In the genomic region with DNA sequence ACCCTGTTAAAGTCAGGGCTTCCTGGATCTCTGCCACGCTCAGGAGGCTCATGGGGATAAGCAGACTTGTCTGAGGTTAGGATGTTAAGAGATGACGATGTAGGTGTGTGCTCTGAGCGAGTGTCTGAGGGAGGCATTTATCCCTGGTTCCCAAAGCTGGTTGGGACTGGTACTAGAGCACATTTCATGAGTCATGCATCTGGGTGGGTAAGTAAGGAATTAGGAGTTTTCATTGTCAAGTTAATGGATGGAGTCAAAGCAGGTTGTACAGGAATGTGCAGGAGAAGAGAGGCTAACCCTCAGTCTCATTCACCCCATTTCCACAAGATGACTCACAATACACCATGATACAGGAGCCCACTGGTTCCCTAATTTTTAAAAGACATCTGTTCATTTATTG, we compare ENCODE assay signal across 26 mouse cellular contexts. TPM values are rescaled to one million over a fixed set of nuclear protein-coding genes. Genes with fewer than 3 reads are reported as not detected.
A peak's percentile ranks its signal among the peaks of the same experiment; 100 is the strongest.
DNase-seq lines count a peak whose midpoint lies in the region; ATAC-seq and TF ChIP-seq lines count a peak whose summit lies in the region.
"Had no signal": no experiment of that assay in that cellular context is flagged by ENCODE, and none has a peak within 500 bp of the region (broad histone marks: within the 10 kb centered on the region; RNA-seq: fewer than 3 reads in every experiment).

No protein-coding gene starts in this region.

- H3K36me3 ChIP-seq in ES-E14 (ENCODE audit: control insufficient read depth, insufficient read depth, low read length, poor library complexity, severe bottlenecking): peaks cover 48% of the 10 kb centered on the region; the same call in 1 of the 2 replicates
- peaks cover 19% of the 10 kb centered on the region for H3K36me3 ChIP-seq in stomach, embryonic 16.5 days (ENCODE audit: control insufficient read depth, insufficient read depth, low read length)
- no peaks in the 10 kb centered on the region for H3K36me3 ChIP-seq in heart, adult 2 months (ENCODE audit: control insufficient read depth, insufficient read depth, low read length)

- DNase-seq in ES-E14 (ENCODE audit: low read depth, low spot score) (no peak), ZHBTc4 (ENCODE audit: low read depth, low spot score) (peak; percentile 84)
- no peak for DNase-seq in kidney, postnatal 25 days
- DNase-seq in ovary, postnatal 10 days (ENCODE audit: low spot score): no peak
- no peak for DNase-seq in heart, adult 2 months
- DNase-seq: adrenal gland, postnatal 10 days; adrenal gland, postnatal 36 days; cerebellum, adult 11 months; cerebellum, adult 2 months; cerebellum, adult 9-11 months; cerebellum, postnatal 25 days; forebrain, postnatal 0 days; gastrocnemius, adult 2 months; gastrocnemius, postnatal 14 days had no signal

- no peak overlapping the region for H3K9ac ChIP-seq in ES-E14 (ENCODE audit: insufficient read depth, low read depth, low read length, poor library complexity, severe bottlenecking)
- no peak overlapping the region for H3K9ac ChIP-seq in stomach, embryonic 16.5 days (ENCODE audit: low read length)
- H3K9ac ChIP-seq in heart, adult 2 months (ENCODE audit: low read depth, low read length): no peak overlapping the region
- H3K9ac ChIP-seq: embryonic facial prominence, embryonic 12.5 days; embryonic facial prominence, embryonic 15.5 days; forebrain, postnatal 0 days; hindbrain, embryonic 12.5 days; intestine, embryonic 15.5 days had no signal

- TF ChIP-seq POLR2A in heart, adult 2 months (IDR thresholded peaks at IDR 0.05; ENCODE audit: insufficient read depth, low read depth, low read length): no peak

- intact Hi-C loops in heart, adult 2 months (cut with DNase I): no loop called here

- no peaks in the 10 kb centered on the region for H3K27me3 ChIP-seq in stomach, embryonic 16.5 days (ENCODE audit: control insufficient read depth, insufficient read depth, low read length)
- H3K27me3 ChIP-seq in heart, adult 2 months (ENCODE audit: control insufficient read depth, insufficient read depth, low read length): no peaks in the 10 kb centered on the region
- H3K27me3 ChIP-seq: embryonic facial prominence, embryonic 12.5 days; embryonic facial prominence, embryonic 15.5 days; hindbrain, embryonic 12.5 days; intestine, embryonic 15.5 days; Patski had no signal

- no peak overlapping the region for H3K4me2 ChIP-seq in stomach, embryonic 16.5 days (ENCODE audit: low read depth, low read length)
- H3K4me2 ChIP-seq: embryonic facial prominence, embryonic 12.5 days; embryonic facial prominence, embryonic 15.5 days; heart, embryonic 11.5 days; hindbrain, embryonic 12.5 days; intestine, embryonic 15.5 days had no signal

- no peak overlapping the region for H3K4me3 ChIP-seq in ES-E14 (ENCODE audit: insufficient read depth in 1 of 2, low read depth in 1 of 2, low read length in 2 of 2, poor library complexity in 1 of 2, severe bottlenecking in 1 of 2)
- H3K4me3 ChIP-seq in stomach, embryonic 16.5 days (replicated peaks; ENCODE audit: low read length): no peak overlapping the region
- no peak overlapping the region for H3K4me3 ChIP-seq in heart, adult 2 months
- H3K4me3 ChIP-seq: embryonic facial prominence, embryonic 12.5 days; embryonic facial prominence, embryonic 15.5 days; gastrocnemius, adult 2 months; hindbrain, embryonic 12.5 days; intestine, embryonic 15.5 days had no signal

- H3K9me3 ChIP-seq in ES-E14 (ENCODE audit: control insufficient read depth, insufficient read depth, low read depth, low read length): no peaks in the 10 kb centered on the region
- H3K9me3 ChIP-seq in stomach, embryonic 16.5 days (replicated peaks; ENCODE audit: control insufficient read depth, low read length): no peaks in the 10 kb centered on the region
- H3K9me3 ChIP-seq: embryonic facial prominence, embryonic 12.5 days; embryonic facial prominence, embryonic 15.5 days; G1E; hindbrain, embryonic 12.5 days; intestine, embryonic 15.5 days had no signal

- H3K79me2 ChIP-seq in heart, adult 2 months (replicated peaks; ENCODE audit: control insufficient read depth, insufficient read depth, low read length): no peaks in the 10 kb centered on the region

- ATAC-seq in stomach, embryonic 16.5 days (ENCODE audit: insufficient read depth, low FRiP score): peak; percentile 74
- ATAC-seq: activated CD4-positive, CD25-positive, alpha-beta regulatory T cell, adult 4 months; CD4-positive, CD25-positive, alpha-beta regulatory T cell, adult 4 months; forebrain, embryonic 14.5 days; forebrain, postnatal 0 days; hindbrain, embryonic 16.5 days; intestine, embryonic 15.5 days; Patski had no signal

- no peak overlapping the region; the same call in 1 of the 2 replicates for H3K27ac ChIP-seq in ES-E14 (ENCODE audit: insufficient read depth, low read depth, low read length, poor library complexity, severe bottlenecking)
- peak overlapping the region; percentile 66; the same call in 1 of the 2 replicates for H3K27ac ChIP-seq in stomach, embryonic 16.5 days (ENCODE audit: low read length)
- H3K27ac ChIP-seq in heart, adult 2 months: no peak overlapping the region
- H3K27ac ChIP-seq: embryonic facial prominence, embryonic 12.5 days; embryonic facial prominence, embryonic 15.5 days; gastrocnemius, adult 2 months; hindbrain, embryonic 12.5 days; intestine, embryonic 15.5 days had no signal

- no peak for TF ChIP-seq EP300 in heart, adult 2 months (IDR thresholded peaks at IDR 0.05; ENCODE audit: insufficient read depth, low read depth, low read length)

- no peak for TF ChIP-seq CTCF in heart, adult 2 months (IDR thresholded peaks at IDR 0.05)

- 79% methylated on average over 3 of the region's 3 CpGs for WGBS in stomach, embryonic 16.5 days
- WGBS in heart, adult 2 months: 89% methylated on average over 3 of the region's 3 CpGs

- H3K4me1 ChIP-seq in ES-E14 (ENCODE audit: control insufficient read depth in 2 of 2, insufficient read depth in 2 of 2, low read length in 2 of 2, poor library complexity in 1 of 2): no peaks in the 10 kb centered on the region
- no peaks in the 10 kb centered on the region for H3K4me1 ChIP-seq in stomach, embryonic 16.5 days (ENCODE audit: control insufficient read depth, insufficient read depth, low read length)
- H3K4me1 ChIP-seq in heart, adult 2 months (ENCODE audit: control insufficient read depth, insufficient read depth, low read length): no peaks in the 10 kb centered on the region
- H3K4me1 ChIP-seq: embryonic facial prominence, embryonic 12.5 days; embryonic facial prominence, embryonic 15.5 days; hindbrain, embryonic 12.5 days; intestine, embryonic 15.5 days had no signal

- in situ Hi-C loops in ES-E14 (cut with MboI; ENCODE audit: low sequenced_read_pairs in 2 of 2, unreplicated experiment in 2 of 2): no loop called here

TF ChIP-seq in ES-E14, 5 proteins besides CTCF, POLR2A, EP300 and RAD21:
- 0 out of 2 replicates have a peak, but pooled peaks have one; percentile 19 for TF ChIP-seq MAFK (IDR thresholded peaks at IDR 0.05; ENCODE audit: insufficient read depth, low read depth, low read length)
- no peak for TF ChIP-seq ZNF384 (IDR thresholded peaks at IDR 0.05; ENCODE audit: low read depth, low read length)
- TF ChIP-seq HCFC1 (IDR thresholded peaks at IDR 0.05; ENCODE audit: borderline replicate concordance, insufficient read depth, low read length): no peak
- TF ChIP-seq CHD2 (IDR thresholded peaks at IDR 0.05; ENCODE audit: low read depth, low read length): no peak
- TF ChIP-seq ZC3H11A (IDR thresholded peaks at IDR 0.05; ENCODE audit: borderline replicate concordance, low read depth, low read length): no peak

RNA-seq across cellular contexts. Expression of a gene that starts 39.4 kb away (rescaled TPM):
- 1.2 and 1.4 TPM in 2 replicates for total RNA-seq in ES-E14 (2012; rRNA removed)
- polyA plus RNA-seq in stomach, embryonic 16.5 days (2015; fragmentation: Nextera tagmentation; extraction: Ambion mirVana): 40.0 and 58.4 TPM in 2 replicates
- under 1 TPM in 1 of 2 experiments, not detected in 1; 0.37 TPM for total RNA-seq in heart, adult 2 months (2021)
- polyA plus RNA-seq in heart, adult 2 months (2012; rRNA removed): 0.67 and 0.72 TPM in 2 replicates
- polyA plus RNA-seq: G1E had no signal

RNA-seq across cellular contexts. Expression of a gene that starts 48.0 kb away (rescaled TPM):
- 22.8 and 30.8 TPM in 2 replicates for total RNA-seq in ES-E14 (2012; rRNA removed)
- 13.0 and 13.9 TPM in 2 replicates for polyA plus RNA-seq in stomach, embryonic 16.5 days (2015; fragmentation: Nextera tagmentation; extraction: Ambion mirVana)
- total RNA-seq in heart, adult 2 months (2021): 10 to 100 TPM; 14.3 to 14.8 TPM
- polyA plus RNA-seq in heart, adult 2 months (2012; rRNA removed): 10.8 and 13.3 TPM in 2 replicates

RNA-seq across cellular contexts. Expression of a gene that starts 49.0 kb away (rescaled TPM):
- total RNA-seq in ES-E14 (2012; rRNA removed): 6.7 and 9.8 TPM in 2 replicates
- 7.8 and 8.1 TPM in 2 replicates for polyA plus RNA-seq in stomach, embryonic 16.5 days (2015; fragmentation: Nextera tagmentation; extraction: Ambion mirVana)
- under 1 TPM; 0.47 to 0.50 TPM for total RNA-seq in heart, adult 2 months (2021)
- 0.26 and 0.49 TPM in 2 replicates for polyA plus RNA-seq in heart, adult 2 months (2012; rRNA removed)

RNA-seq across cellular contexts. Expression of a gene that starts 56.0 kb away (rescaled TPM):
- 33.5 and 75.6 TPM in 2 replicates for total RNA-seq in ES-E14 (2012; rRNA removed)
- 30.1 and 33.4 TPM in 2 replicates for polyA plus RNA-seq in stomach, embryonic 16.5 days (2015; fragmentation: Nextera tagmentation; extraction: Ambion mirVana)
- total RNA-seq in heart, adult 2 months (2021): 1 to 10 TPM; 2.3 to 3.2 TPM
- polyA plus RNA-seq in heart, adult 2 months (2012; rRNA removed): 1.6 and 4.2 TPM in 2 replicates
